Mouse (Mus musculus) lung, embryonic 16.5 days (tissue): ENCODE measurements around the gene Eif4a3. TPM values are rescaled to one million over a fixed set of nuclear protein-coding genes. Genes with fewer than 3 reads are reported as not detected.
"Not testable (repeated sequence)": the region's sequence is repeated elsewhere in the genome, so short reads cannot be mapped to it uniquely, and the experiment has no call there.

Experiments used
- ATAC-seq: fragments of 200-750 bp; cut with Nextera tagmentation; 2 replicates; pipeline ENCODE4 v1.8.0; 2017; ENCODE audit warnings: low read depth, mild to moderate bottlenecking, moderate library complexity
- H3K27ac ChIP-seq: fragments of 300-500 bp; sonication (generic); 2 replicates; pipeline ENCODE4 v1.5.1; 2014; ENCODE audit warnings: mild to moderate bottlenecking, control low read depth, low read length
- H3K27me3 ChIP-seq: fragments of 300-500 bp; sonication (generic); 2 replicates; pipeline ENCODE4 v1.6.1; 2014; ENCODE audit warnings: low read depth, low read length, mixed read lengths; ENCODE audit not compliant: control insufficient read depth, insufficient read depth
- H3K36me3 ChIP-seq: fragments of 300-500 bp; sonication (generic); 2 replicates; pipeline ENCODE4 v1.6.1; 2014; ENCODE audit warnings: low read length; ENCODE audit not compliant: control insufficient read depth, insufficient read depth
- H3K4me1 ChIP-seq: fragments of 300-500 bp; sonication (generic); replicated peaks from 2 replicates; pipeline ENCODE4 v1.6.1; 2014; ENCODE audit warnings: low read length, mixed read lengths; ENCODE audit not compliant: control insufficient read depth, insufficient read depth
- H3K4me2 ChIP-seq: fragments of 300-500 bp; sonication (generic); 2 replicates; pipeline ENCODE4 v1.6.1; 2014; ENCODE audit warnings: low read depth, low read length, control low read depth
- H3K4me3 ChIP-seq: fragments of 300-500 bp; sonication (generic); 2 replicates; pipeline ENCODE4 v1.5.1; 2014; ENCODE audit warnings: mild to moderate bottlenecking, low read length, control low read depth
- H3K9ac ChIP-seq: fragments of 300-500 bp; sonication (generic); 2 replicates; pipeline ENCODE4 v1.6.1; 2014; ENCODE audit warnings: low read length, control low read depth
- H3K9me3 ChIP-seq: fragments of 300-500 bp; sonication (generic); 2 replicates; pipeline ENCODE4 v1.6.1; 2016; ENCODE audit warnings: low read length; ENCODE audit not compliant: control insufficient read depth
- WGBS: fragments of 180-500 bp; shearing (Covaris S2); extraction: QIAGEN DNeasy Blood & Tissue Kit; methylation state at CpG from one replicate; pipeline ENCODE4 v1.1.7; 2014; 5-methylcytosine and 5-hydroxymethylcytosine counted together
- polyA plus RNA-seq: library from polyadenylated mRNA; unstranded; fragments of >200 nt; fragmentation: Nextera tagmentation; extraction: Ambion mirVana; gene quantifications from 2 replicates; pipeline ENCODE4 v1.2.1, GENCODE M21; 2015

The Eif4a3 gene
- polyA plus RNA-seq, 1 experiment from 2014 or later = 339 TPM

- ATAC-seq = no peak
- Histone ChIP-seq H3K4me2 (peak overlapping the region; percentile 77; the same call in 1 of the 2 replicates), H3K4me3 (no peak overlapping the region), H3K9me3 (no peaks in the 10 kb centered on the region), H3K4me1 (peaks cover 20% of the 10 kb centered on the region), H3K27ac (no peak overlapping the region), H3K9ac (no peak overlapping the region), H3K36me3 (peaks cover 13% of the 10 kb centered on the region), H3K27me3 (no peaks in the 10 kb centered on the region)
- 9% methylated on average over 2 of the region's 2 CpGs for WGBS
Measured at GRCm38 (mm10) chr11:119300986-119301385, 1.1 kb upstream of the Eif4a3 start.

DNA sequence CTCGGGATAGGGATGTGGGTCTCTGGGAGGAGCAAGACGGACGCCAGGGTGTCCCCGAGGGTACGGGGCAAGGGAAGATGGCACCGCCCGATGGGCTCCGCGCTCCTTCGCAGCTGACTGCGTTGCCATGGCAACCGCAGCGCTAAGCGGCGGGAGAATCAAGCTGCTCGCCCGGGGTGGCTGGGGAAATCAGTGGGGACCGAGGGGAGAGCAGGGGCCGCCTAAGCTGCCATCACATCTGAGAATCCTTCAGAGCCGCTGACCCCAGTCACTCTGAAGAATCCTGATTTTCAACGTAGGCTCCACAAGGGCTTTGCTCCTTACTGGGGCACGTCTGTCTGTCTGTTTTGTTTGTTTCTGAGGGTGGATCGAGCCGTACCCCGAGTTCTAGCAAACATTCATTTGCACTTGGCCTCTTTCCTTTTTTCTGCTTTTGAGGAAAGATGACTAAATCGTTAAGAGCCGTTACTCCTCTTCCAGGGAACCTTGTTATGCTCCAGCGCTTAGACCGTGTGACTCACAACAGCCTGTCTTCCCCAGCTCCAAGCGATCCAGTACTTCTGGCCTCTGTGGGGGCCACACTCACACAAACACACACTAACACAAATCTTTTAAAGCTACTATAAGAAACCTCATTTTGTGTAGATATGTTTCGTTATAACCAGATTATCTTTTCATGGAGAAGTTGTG, 502 bp upstream of the Eif4a3 start:
- ATAC-seq = peak; percentile 78
- Histone ChIP-seq H3K4me1 (peaks cover 20% of the 10 kb centered on the region), H3K4me3 (peak overlapping the region; percentile 93), H3K4me2 (peak overlapping the region; percentile 77), H3K9ac (peak overlapping the region; percentile 96), H3K9me3 (no peaks in the 10 kb centered on the region), H3K27me3 (no peaks in the 10 kb centered on the region), H3K27ac (peak overlapping the region; percentile 88), H3K36me3 (peaks cover 16% of the 10 kb centered on the region)
- under 1% methylated on average over 31 of the region's 31 CpGs for WGBS

- Histone ChIP-seq H3K4me3 (peak overlapping the region; percentile 93), H3K9me3 (no peaks in the 10 kb centered on the region), H3K36me3 (peaks cover 29% of the 10 kb centered on the region), H3K4me2 (peak overlapping the region; percentile 95), H3K4me1 (peaks cover 20% of the 10 kb centered on the region), H3K27me3 (no peaks in the 10 kb centered on the region), H3K9ac (peak overlapping the region; percentile 96), H3K27ac (0 out of 2 replicates have a peak overlapping the region, but pooled peaks have one; percentile 58)
- no peak for ATAC-seq
- 10% methylated on average over 7 of the region's 7 CpGs for WGBS
Measured at GRCm38 (mm10) chr11:119298917-119299316, 972 bp downstream of the Eif4a3 start.

DNA sequence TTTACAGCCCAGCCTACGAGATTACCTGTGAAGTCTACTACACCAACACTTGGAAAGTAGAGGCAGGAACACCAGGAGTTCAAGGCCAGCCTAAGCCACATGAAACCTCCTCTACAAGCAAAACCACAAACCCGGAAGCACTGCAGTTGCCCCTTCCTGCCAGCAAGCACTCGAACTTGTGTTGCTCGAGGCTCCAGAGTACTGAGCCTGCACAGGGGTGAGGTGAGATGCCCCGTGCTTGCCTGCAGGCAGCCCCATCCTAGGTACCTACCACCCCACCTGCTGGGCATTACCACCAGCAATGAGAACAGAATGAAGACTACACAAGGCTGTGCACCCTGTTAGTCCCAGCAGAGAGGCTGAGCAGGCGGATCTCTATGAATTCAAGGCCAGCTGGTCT, 1.9 kb downstream of the Eif4a3 start:
- H3K9ac ChIP-seq = no peak overlapping the region
- H3K4me1 ChIP-seq = peaks cover 20% of the 10 kb centered on the region
- no peak overlapping the region for H3K4me3 ChIP-seq
- peaks cover 39% of the 10 kb centered on the region for H3K36me3 ChIP-seq
- H3K9me3 ChIP-seq = no peaks in the 10 kb centered on the region
- WGBS = 75% methylated on average over 6 of the region's 6 CpGs
- H3K27ac ChIP-seq = no peak overlapping the region
- 0 out of 2 replicates have a peak overlapping the region, but pooled peaks have one; percentile 95 for H3K4me2 ChIP-seq
- no peaks in the 10 kb centered on the region for H3K27me3 ChIP-seq
- no peak for ATAC-seq

DNA sequence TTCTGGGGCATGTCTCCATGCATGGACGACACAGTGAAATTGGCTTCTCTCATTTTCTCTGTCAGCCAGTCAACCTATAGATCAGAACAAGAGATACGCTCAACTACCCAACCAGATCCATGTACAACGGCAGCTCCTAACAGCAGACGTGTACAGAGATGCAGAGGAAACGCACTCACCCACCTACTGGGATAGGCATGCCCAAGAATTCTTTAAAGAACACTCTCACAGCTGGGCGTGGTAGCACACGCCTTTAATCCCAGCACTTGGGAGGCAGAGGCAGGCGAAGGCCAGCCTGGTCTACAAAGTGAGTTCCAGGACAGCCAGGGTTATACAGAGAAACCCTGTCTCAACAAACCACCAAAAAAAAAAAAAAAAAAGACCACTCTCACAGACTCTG, 7.0 kb downstream of the Eif4a3 start:
- H3K27ac ChIP-seq, H3K4me1 ChIP-seq, H3K4me2 ChIP-seq, H3K9ac ChIP-seq, H3K9me3 ChIP-seq, H3K4me3 ChIP-seq, H3K27me3 ChIP-seq, ATAC-seq: not testable (repeated sequence)
- 93% methylated on average over 8 of the region's 8 CpGs for WGBS
- H3K36me3 ChIP-seq = peaks cover 80% of the 10 kb centered on the region

DNA sequence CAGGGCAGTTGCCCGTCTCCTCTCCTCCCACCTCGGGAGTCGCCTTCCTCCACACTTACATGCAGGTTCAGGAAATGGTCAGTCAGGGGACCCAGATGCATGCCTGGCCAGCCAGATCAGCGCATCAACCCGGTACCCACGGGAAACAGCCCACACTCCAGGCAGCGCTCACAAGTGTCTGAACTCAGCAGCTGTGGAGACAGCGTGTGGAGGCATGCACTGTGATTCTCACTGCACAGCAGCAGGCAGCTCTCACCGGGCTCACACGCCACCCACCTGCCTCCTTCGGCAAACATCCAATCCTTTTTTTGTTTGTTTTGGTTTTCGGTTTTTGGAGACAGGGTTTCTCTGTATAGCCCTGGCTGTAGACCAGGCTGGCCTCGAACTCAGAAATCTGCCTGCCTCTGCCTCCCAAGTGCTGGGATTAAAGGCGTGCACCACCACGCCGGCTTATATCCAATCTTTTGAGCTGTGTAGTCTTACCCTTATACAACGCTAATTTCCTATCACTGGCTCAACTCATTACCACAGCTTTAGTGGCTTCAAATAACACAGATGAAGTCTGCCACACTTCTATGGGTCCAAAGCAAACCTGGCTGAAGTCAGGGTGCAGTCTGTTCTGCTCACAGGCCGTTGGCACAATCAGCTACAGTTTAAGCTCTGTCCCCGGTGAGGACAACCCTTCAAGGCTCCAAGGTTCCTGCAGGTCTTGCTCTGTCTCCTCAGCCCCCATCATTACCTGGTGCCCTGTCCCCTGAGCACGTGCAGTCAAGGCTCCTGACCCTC, 12.5 kb downstream of the Eif4a3 start:
- Histone ChIP-seq H3K36me3 (peaks cover 50% of the 10 kb centered on the region), H3K27ac (no peak overlapping the region), H3K9ac (no peak overlapping the region), H3K4me2 (no peak overlapping the region), H3K27me3 (no peaks in the 10 kb centered on the region), H3K4me3 (no peak overlapping the region), H3K9me3 (no peaks in the 10 kb centered on the region), H3K4me1 (peaks cover 8% of the 10 kb centered on the region)
- WGBS = 82% methylated on average over 20 of the region's 20 CpGs
- ATAC-seq = no peak

GRCm38 (mm10) chr11:119285791-119286527, 13.9 kb downstream of the Eif4a3 start:
- ATAC-seq = peak; percentile 79

GRCm38 (mm10) chr11:119281030-119281429, 18.9 kb downstream of the Eif4a3 start:
- 80% methylated on average over 15 of the region's 15 CpGs for WGBS
- ATAC-seq = no peak

More at GRCm38 (mm10) chr11:119285791-119286527, 13.9 kb downstream of the Eif4a3 start:
- peak overlapping the region; percentile 29; the same call in 1 of the 2 replicates for H3K27ac ChIP-seq
- no peak overlapping the region for H3K4me2 ChIP-seq
- no peaks in the 10 kb centered on the region for H3K27me3 ChIP-seq
- H3K4me1 ChIP-seq = peaks cover 8% of the 10 kb centered on the region
- peaks cover 38% of the 10 kb centered on the region for H3K36me3 ChIP-seq
- H3K9ac ChIP-seq = no peak overlapping the region; the same call in 1 of the 2 replicates
- H3K4me3 ChIP-seq = no peak overlapping the region
- no peaks in the 10 kb centered on the region for H3K9me3 ChIP-seq
- WGBS = 43% methylated on average over 9 of the region's 9 CpGs

More at GRCm38 (mm10) chr11:119281030-119281429, 18.9 kb downstream of the Eif4a3 start:
- H3K4me1 ChIP-seq = peaks cover 4% of the 10 kb centered on the region; the same call in 1 of the 2 replicates
- H3K9ac ChIP-seq = no peak overlapping the region
- H3K36me3 ChIP-seq = peaks cover 6% of the 10 kb centered on the region
- no peak overlapping the region for H3K27ac ChIP-seq
- H3K9me3 ChIP-seq = no peaks in the 10 kb centered on the region
- no peak overlapping the region for H3K4me3 ChIP-seq
- H3K27me3 ChIP-seq = no peaks in the 10 kb centered on the region
- no peak overlapping the region for H3K4me2 ChIP-seq
